Mouse (Mus musculus) NIH3T3 (cell line): ENCODE results near the gene Zdhhc25.

Experiments used
- DNase-seq: peaks from one replicate; pipeline ENCODE4 v3.0.0-alpha.2; 2012; ENCODE audit warnings: low read depth

Zdhhc25 gene

GRCm38 (mm10) chr15:88628801-88629356 lies 28.8 kb downstream of the Zdhhc25 start:
- DNase-seq, result no peak

- DNase-seq, result peak; percentile 25
Measured at GRCm38 (mm10) chr15:88635205-88635604, 35.1 kb downstream of the Zdhhc25 start.

- peak; percentile 73 for DNase-seq
Measured at GRCm38 (mm10) chr15:88651019-88651418, 50.9 kb downstream of the Zdhhc25 start.
